Mouse (Mus musculus) G1E (cell line): ENCODE results near the gene Bpifb9b. TPM values are rescaled to one million over a fixed set of nuclear protein-coding genes. Genes with fewer than 3 reads are reported as not detected.
"Not testable (repeated sequence)": the region's sequence is repeated elsewhere in the genome, so short reads cannot be mapped to it uniquely, and the experiment has no call there.

Experiments
- ATAC-seq: 2 replicates; pipeline ENCODE4 v1.8.0; 2016; ENCODE audit warnings: mild to moderate bottlenecking; ENCODE audit not compliant: insufficient number of reproducible peaks, poor library complexity, low FRiP score, severe bottlenecking; ENCODE audit errors: extremely low read depth
- DNase-seq: peaks from one replicate; pipeline ENCODE4 v3.0.0; 2012; ENCODE audit warnings: low spot score
- H3K27me3 ChIP-seq: 2 replicates; pipeline ENCODE4 v1.6.1; 2012; ENCODE audit warnings: mild to moderate bottlenecking, low read length, inconsistent platforms; ENCODE audit not compliant: insufficient read depth
- H3K36me3 ChIP-seq: replicated peaks from 2 replicates; pipeline ENCODE3; 2012; ENCODE audit warnings: mild to moderate bottlenecking, inconsistent platforms
- H3K4me1 ChIP-seq: 2 replicates; pipeline ENCODE4 v1.6.1; 2012; ENCODE audit warnings: low read depth, low read length, inconsistent platforms, mixed read lengths; ENCODE audit not compliant: insufficient read depth
- H3K4me3 ChIP-seq: 2 replicates; pipeline ENCODE4 v1.5.1; 2012; ENCODE audit warnings: low read depth, mild to moderate bottlenecking, inconsistent platforms, low read length, moderate library complexity, mixed read lengths
- H3K9me3 ChIP-seq: replicated peaks from 2 replicates; pipeline ENCODE4 v1.6.1; 2012; ENCODE audit warnings: inconsistent platforms
- CTCF ChIP-seq: IDR thresholded peaks from 2 replicates; pipeline ENCODE4 v1.5.1; 2012; ENCODE audit warnings: low read depth, low read length, inconsistent platforms, mixed read lengths
- GATA1 ChIP-seq: IDR thresholded peaks from 2 replicates; pipeline ENCODE4 v1.6.1; 2012; ENCODE audit warnings: borderline replicate concordance, low read length, inconsistent platforms, mixed read lengths
- GATA2 ChIP-seq: IDR thresholded peaks from 2 replicates; pipeline ENCODE4 v1.6.1; 2012; ENCODE audit warnings: low read depth, low read length, inconsistent platforms, borderline replicate concordance
- POLR2AphosphoS5 ChIP-seq: IDR thresholded peaks from 2 replicates; pipeline ENCODE4 v1.6.1; 2012; ENCODE audit warnings: low read depth, low read length, inconsistent platforms; ENCODE audit not compliant: insufficient replicate concordance
- TAL1 ChIP-seq: conservative IDR thresholded peaks from 2 replicates; pipeline ENCODE4 v1.6.1; 2012; ENCODE audit warnings: low read depth, low read length, inconsistent platforms, mixed read lengths
- polyA plus RNA-seq: library from polyadenylated mRNA; stranded (reverse); fragments of >175 nt; gene quantifications from 2 replicates; pipeline ENCODE4 v1.2.3, GENCODE M21; 2012
- total RNA-seq, 2 experiments: library from RNA; stranded (forward) in 1 of 2; stranded (reverse) in 1 of 2; fragments of 200-1000 nt in 1 of 2; fragments of >200 nt in 1 of 2; fragmentation: Nextera tagmentation in 1 of 2; gene quantifications; 2 replicates each; pipeline ENCODE4 v1.2.3; 2014 to 2017

Gene Bpifb9b
- total and polyA plus RNA-seq, 3 experiments, result not detected

GRCm38 (mm10) chr2:154326852-154327251 lies 19.8 kb downstream of the Bpifb9b start:
- no peaks in the 10 kb centered on the region for H3K27me3 ChIP-seq
- H3K9me3 ChIP-seq, result no peaks in the 10 kb centered on the region
- H3K4me1 ChIP-seq, result peaks cover 29% of the 10 kb centered on the region
- H3K36me3 ChIP-seq, result no peaks in the 10 kb centered on the region
- peak; percentile 41 for DNase-seq
- peak; percentile 54; the same call in 1 of the 2 replicates for ATAC-seq
- no peak for TF ChIP-seq POLR2AphosphoS5
- peak; percentile 80 for TF ChIP-seq TAL1
- no peak for TF ChIP-seq CTCF
- no peak for TF ChIP-seq GATA2
- H3K4me3 ChIP-seq, result no peak overlapping the region

GRCm38 (mm10) chr2:154335572-154335971 lies 28.5 kb downstream of the Bpifb9b start:
- TF ChIP-seq GATA2, result no peak
- TF ChIP-seq GATA1, result no peak
- no peak for TF ChIP-seq POLR2AphosphoS5
- Histone ChIP-seq H3K27me3 (no peaks in the 10 kb centered on the region), H3K9me3 (no peaks in the 10 kb centered on the region), H3K4me3 (no peak overlapping the region), H3K4me1 (no peaks in the 10 kb centered on the region; the same call in 1 of the 2 replicates), H3K36me3 (peaks cover 42% of the 10 kb centered on the region)
- DNase-seq (no peak), ATAC-seq (no peak)

GRCm38 (mm10) chr2:154338161-154338560 lies 31.1 kb downstream of the Bpifb9b start:
- H3K4me3 ChIP-seq, result no peak overlapping the region
- no peak for TF ChIP-seq POLR2AphosphoS5
- TF ChIP-seq GATA2, result no peak
- TF ChIP-seq CTCF, result no peak
- no peak for TF ChIP-seq TAL1
- no peak for TF ChIP-seq GATA1

GRCm38 (mm10) chr2:154339356-154339755 lies 32.3 kb downstream of the Bpifb9b start:
- H3K4me3 ChIP-seq, result no peak overlapping the region
- H3K27me3 ChIP-seq, result no peaks in the 10 kb centered on the region
- H3K36me3 ChIP-seq, result peaks cover 73% of the 10 kb centered on the region
- H3K4me1 ChIP-seq, result no peaks in the 10 kb centered on the region
- ATAC-seq (no peak), DNase-seq (no peak)
- TF ChIP-seq TAL1 (no peak), CTCF (no peak), POLR2AphosphoS5 (no peak), GATA2 (no peak), GATA1 (no peak)
- H3K9me3 ChIP-seq, result no peaks in the 10 kb centered on the region

More at GRCm38 (mm10) chr2:154338161-154338560, 31.1 kb downstream of the Bpifb9b start:
- H3K36me3 ChIP-seq, result peaks cover 67% of the 10 kb centered on the region
- H3K27me3 ChIP-seq, result no peaks in the 10 kb centered on the region
- DNase-seq (no peak), ATAC-seq (no peak)
- H3K9me3 ChIP-seq, result no peaks in the 10 kb centered on the region
- H3K4me1 ChIP-seq, result no peaks in the 10 kb centered on the region

- ATAC-seq (no peak), DNase-seq (no peak)
- TF ChIP-seq POLR2AphosphoS5 (no peak), TAL1 (no peak), GATA1 (no peak), GATA2 (no peak), CTCF (no peak)
- Histone ChIP-seq H3K4me3 (no peak overlapping the region), H3K27me3 (no peaks in the 10 kb centered on the region), H3K9me3 (no peaks in the 10 kb centered on the region), H3K4me1 (no peaks in the 10 kb centered on the region), H3K36me3 (peaks cover 79% of the 10 kb centered on the region)
Observed at GRCm38 (mm10) chr2:154348152-154348551, 41.1 kb downstream of the Bpifb9b start.

- ATAC-seq, DNase-seq, H3K4me1 ChIP-seq, H3K27me3 ChIP-seq, H3K4me3 ChIP-seq, H3K9me3 ChIP-seq: not testable (repeated sequence)
- peaks cover 45% of the 10 kb centered on the region for H3K36me3 ChIP-seq
Observed at GRCm38 (mm10) chr2:154354000-154354425, 47.0 kb downstream of the Bpifb9b start.

- Histone ChIP-seq H3K4me1 (peaks cover 10% of the 10 kb centered on the region), H3K36me3 (peaks cover 70% of the 10 kb centered on the region), H3K27me3 (no peaks in the 10 kb centered on the region), H3K4me3 (no peak overlapping the region), H3K9me3 (no peaks in the 10 kb centered on the region)
- ATAC-seq (no peak), DNase-seq (no peak)
- no peak for TF ChIP-seq GATA2
- TF ChIP-seq TAL1, result no peak
- no peak for TF ChIP-seq CTCF
- TF ChIP-seq GATA1, result no peak
- TF ChIP-seq POLR2AphosphoS5, result no peak
Observed at GRCm38 (mm10) chr2:154367510-154367909, 60.5 kb downstream of the Bpifb9b start.

Other genes with a start within 250 kb of the Bpifb9b start
- gene Bpifa3, start 176.9 kb upstream of the Bpifb9b start, total RNA-seq (2014; fragmentation: Nextera tagmentation), result not detected in 2 replicates
- gene Bpifa3, start 176.9 kb upstream of the Bpifb9b start, total RNA-seq (2017), result not detected in 2 replicates
- not detected in 2 replicates for gene Bpifa3, start 176.9 kb upstream of the Bpifb9b start, polyA plus RNA-seq
- not detected in 2 replicates for gene Bpifa1, start 164.3 kb upstream of the Bpifb9b start, total RNA-seq (2014; fragmentation: Nextera tagmentation)
- not detected in 2 replicates for gene Bpifa1, start 164.3 kb upstream of the Bpifb9b start, total RNA-seq (2017)
- not detected in 2 replicates for gene Bpifa1, start 164.3 kb upstream of the Bpifb9b start, polyA plus RNA-seq
- gene Bpifa5, start 144.6 kb upstream of the Bpifb9b start, total RNA-seq (2014; fragmentation: Nextera tagmentation), result not detected in 2 replicates
- gene Bpifa5, start 144.6 kb upstream of the Bpifb9b start, total RNA-seq (2017), result not detected in 2 replicates
- gene Bpifa5, start 144.6 kb upstream of the Bpifb9b start, polyA plus RNA-seq, result not detected in 2 replicates
- not detected in 2 replicates for gene Bpifb1, start 116.4 kb upstream of the Bpifb9b start, total RNA-seq (2014; fragmentation: Nextera tagmentation)
- gene Bpifb1, start 116.4 kb upstream of the Bpifb9b start, total RNA-seq (2017), result 0.05 TPM in 1 of 2 replicates, not detected in the other
- not detected in 2 replicates for gene Bpifb1, start 116.4 kb upstream of the Bpifb9b start, polyA plus RNA-seq
- gene Bpifb5, start 83.5 kb upstream of the Bpifb9b start, total RNA-seq (2014; fragmentation: Nextera tagmentation), result not detected in 2 replicates
- gene Bpifb5, start 83.5 kb upstream of the Bpifb9b start, total RNA-seq (2017), result 0.11 TPM in 1 of 2 replicates, not detected in the other
- not detected in 2 replicates for gene Bpifb5, start 83.5 kb upstream of the Bpifb9b start, polyA plus RNA-seq
- gene Bpifb9a, start 49.4 kb upstream of the Bpifb9b start, total RNA-seq (2014; fragmentation: Nextera tagmentation), result not detected in 2 replicates
- gene Bpifb9a, start 49.4 kb upstream of the Bpifb9b start, total RNA-seq (2017), result 0.22 TPM in 1 of 2 replicates, not detected in the other
- gene Bpifb9a, start 49.4 kb upstream of the Bpifb9b start, polyA plus RNA-seq, result not detected in 2 replicates
- gene Cdk5rap1, start 65.8 kb downstream of the Bpifb9b start, total RNA-seq (2014; fragmentation: Nextera tagmentation), result 20.0 and 24.8 TPM in 2 replicates
- 21.7 and 21.8 TPM in 2 replicates for gene Cdk5rap1, start 65.8 kb downstream of the Bpifb9b start, total RNA-seq (2017)
- gene Cdk5rap1, start 65.8 kb downstream of the Bpifb9b start, polyA plus RNA-seq, result 0.81 and 1.2 TPM in 2 replicates
- not detected in 2 replicates for gene Snta1, start 100.9 kb downstream of the Bpifb9b start, total RNA-seq (2014; fragmentation: Nextera tagmentation)
- not detected in 2 replicates for gene Snta1, start 100.9 kb downstream of the Bpifb9b start, total RNA-seq (2017)
- not detected in 2 replicates for gene Snta1, start 100.9 kb downstream of the Bpifb9b start, polyA plus RNA-seq
- gene Cbfa2t2, start 129.3 kb downstream of the Bpifb9b start, total RNA-seq (2014; fragmentation: Nextera tagmentation), result 29.8 and 34.6 TPM in 2 replicates
- gene Cbfa2t2, start 129.3 kb downstream of the Bpifb9b start, total RNA-seq (2017), result 13.4 and 13.7 TPM in 2 replicates
- gene Cbfa2t2, start 129.3 kb downstream of the Bpifb9b start, polyA plus RNA-seq, result 7.3 and 7.8 TPM in 2 replicates
- gene 1700003F12Rik, start 239.9 kb downstream of the Bpifb9b start, total RNA-seq (2014; fragmentation: Nextera tagmentation), result not detected in 2 replicates
- gene 1700003F12Rik, start 239.9 kb downstream of the Bpifb9b start, total RNA-seq (2017), result not detected in 2 replicates
- gene 1700003F12Rik, start 239.9 kb downstream of the Bpifb9b start, polyA plus RNA-seq, result 0.13 TPM in 1 of 2 replicates, not detected in the other
- gene Actl10, start 244.5 kb downstream of the Bpifb9b start, total RNA-seq (2014; fragmentation: Nextera tagmentation), result 0.53 TPM in 1 of 2 replicates, not detected in the other
- gene Actl10, start 244.5 kb downstream of the Bpifb9b start, total RNA-seq (2017), result 0.22 and 0.41 TPM in 2 replicates
- gene Actl10, start 244.5 kb downstream of the Bpifb9b start, polyA plus RNA-seq, result not detected in 2 replicates